Mouse (Mus musculus): ENCODE measurements around the gene Tmem107.
"Not testable (repeated sequence)": the region's sequence is repeated elsewhere in the genome, so short reads cannot be mapped to it uniquely, and the experiment has no call there.

Tmem107 gene

GRCm38 (mm10) chr11:69093856-69094255 lies 23.2 kb downstream of the Tmem107 start:
- not testable (repeated sequence) for DNase-seq (ENCODE audit: low spot score)

GRCm38 (mm10) chr11:69094697-69095429 lies 24.3 kb downstream of the Tmem107 start, which contains the start of gene Per1:
Gene Per1 (plus strand): TSS chr11:69095217.
- peak; percentile 99 for DNase-seq (ENCODE audit: low spot score)

DNA sequence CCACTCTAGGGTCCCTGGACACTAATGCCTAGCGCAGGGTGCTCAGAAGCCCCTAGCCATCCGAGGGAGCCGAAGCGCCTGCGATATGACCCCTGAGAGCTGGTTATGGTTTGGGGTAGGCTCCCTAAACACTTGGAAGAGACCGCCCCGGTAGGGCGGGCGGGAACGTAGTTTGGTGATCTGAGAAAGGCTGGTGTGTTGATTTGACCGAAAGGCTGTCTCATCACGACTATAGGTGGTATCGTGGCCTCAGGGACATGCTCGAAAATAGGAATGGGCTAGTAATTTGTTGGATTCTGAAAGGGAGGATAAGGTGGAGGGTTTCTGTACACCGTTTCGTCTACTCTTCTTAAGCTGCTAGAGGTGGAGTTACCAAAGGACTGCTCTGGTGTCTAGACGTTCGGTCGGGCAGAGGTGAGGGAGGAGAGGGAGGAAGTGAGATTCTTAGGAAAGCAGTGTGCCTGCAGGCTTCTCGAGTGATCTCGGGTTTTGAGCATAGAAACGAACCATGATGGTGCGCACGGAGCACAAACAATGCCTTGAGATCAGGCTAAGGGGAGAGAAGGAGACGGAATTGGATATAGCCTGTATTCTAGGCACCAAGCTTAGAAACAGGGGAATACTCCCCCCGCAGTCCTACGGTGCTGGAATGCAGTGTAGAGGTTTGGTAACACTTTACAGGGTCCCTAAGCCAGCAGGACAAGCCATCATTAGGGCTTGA lies 25.1 kb downstream of the Tmem107 start:
- no peak for DNase-seq (ENCODE audit: low spot score)

DNA sequence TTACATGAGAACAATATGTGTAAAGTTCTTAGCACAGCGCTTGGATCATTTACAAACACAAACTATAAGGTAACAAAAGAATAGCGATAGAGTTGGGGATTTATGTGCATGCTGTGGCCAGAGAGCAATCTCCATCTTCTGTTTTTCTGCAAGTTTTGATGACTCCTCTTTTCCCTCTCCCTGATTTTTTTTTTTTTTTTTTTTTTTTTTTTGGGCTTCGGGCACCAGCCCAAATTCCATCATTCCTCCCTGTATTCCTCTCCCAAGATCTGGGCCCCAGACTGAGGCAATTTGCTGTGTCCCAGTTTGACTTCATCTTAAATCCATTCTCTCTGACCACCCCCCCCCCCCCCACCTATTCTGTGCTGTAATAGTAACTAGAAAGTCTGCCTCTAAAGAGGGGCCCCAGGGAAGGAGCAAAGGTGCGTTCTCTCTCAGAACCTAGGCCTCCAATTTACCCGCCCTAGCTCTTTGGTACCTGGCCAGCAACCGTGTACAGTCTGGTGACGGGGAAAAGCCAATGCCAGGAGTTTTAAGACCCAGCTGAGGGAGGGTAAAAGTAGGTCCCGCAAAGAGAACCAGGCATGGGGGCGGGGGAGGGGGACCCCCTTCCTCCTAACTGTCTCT lies 25.9 kb downstream of the Tmem107 start:
- no peak for DNase-seq (ENCODE audit: low spot score)

- DNase-seq (ENCODE audit: low spot score) = peak; percentile 93
Measured at GRCm38 (mm10) chr11:69096987-69097900, 26.6 kb downstream of the Tmem107 start.

DNA sequence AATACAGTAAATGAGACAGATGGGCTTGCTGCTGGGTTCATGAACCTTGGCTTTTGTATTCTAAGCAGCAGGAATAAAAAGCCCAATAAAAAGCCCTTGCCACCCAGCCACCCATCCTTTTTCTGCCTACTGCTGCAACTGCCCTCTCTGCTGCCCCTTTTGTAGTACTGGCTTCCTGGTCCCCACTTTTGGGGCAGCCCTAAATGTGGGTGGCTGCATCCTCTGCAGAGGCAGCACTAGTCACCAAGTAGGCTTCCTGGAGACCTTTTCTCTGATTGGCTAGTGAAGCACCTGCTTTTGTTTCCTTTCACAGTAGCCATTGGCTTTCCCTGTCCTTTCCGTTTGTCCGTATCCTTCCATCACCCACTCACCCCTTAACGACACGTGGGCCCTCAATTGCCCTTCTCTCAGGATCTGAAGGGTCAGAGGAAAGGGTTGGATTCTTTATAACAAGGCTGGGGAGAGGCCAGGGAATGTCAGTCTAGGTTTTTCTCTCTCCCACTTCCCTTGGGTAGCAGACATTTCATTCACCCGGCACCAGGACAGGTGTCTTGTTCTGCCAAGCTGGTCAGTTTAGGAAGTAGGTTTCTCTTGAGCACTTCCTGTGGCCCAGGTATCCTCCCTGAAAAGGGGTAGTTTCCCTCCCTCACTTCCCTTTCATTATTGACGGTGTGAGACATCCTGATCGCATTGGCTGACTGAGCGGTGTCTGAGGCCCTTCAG lies 27.6 kb downstream of the Tmem107 start:
- no peak for DNase-seq (ENCODE audit: low spot score)

GRCm38 (mm10) chr11:69098762-69099091 lies 28.1 kb downstream of the Tmem107 start:
- DNase-seq (ENCODE audit: low spot score) = peak; percentile 95

DNA sequence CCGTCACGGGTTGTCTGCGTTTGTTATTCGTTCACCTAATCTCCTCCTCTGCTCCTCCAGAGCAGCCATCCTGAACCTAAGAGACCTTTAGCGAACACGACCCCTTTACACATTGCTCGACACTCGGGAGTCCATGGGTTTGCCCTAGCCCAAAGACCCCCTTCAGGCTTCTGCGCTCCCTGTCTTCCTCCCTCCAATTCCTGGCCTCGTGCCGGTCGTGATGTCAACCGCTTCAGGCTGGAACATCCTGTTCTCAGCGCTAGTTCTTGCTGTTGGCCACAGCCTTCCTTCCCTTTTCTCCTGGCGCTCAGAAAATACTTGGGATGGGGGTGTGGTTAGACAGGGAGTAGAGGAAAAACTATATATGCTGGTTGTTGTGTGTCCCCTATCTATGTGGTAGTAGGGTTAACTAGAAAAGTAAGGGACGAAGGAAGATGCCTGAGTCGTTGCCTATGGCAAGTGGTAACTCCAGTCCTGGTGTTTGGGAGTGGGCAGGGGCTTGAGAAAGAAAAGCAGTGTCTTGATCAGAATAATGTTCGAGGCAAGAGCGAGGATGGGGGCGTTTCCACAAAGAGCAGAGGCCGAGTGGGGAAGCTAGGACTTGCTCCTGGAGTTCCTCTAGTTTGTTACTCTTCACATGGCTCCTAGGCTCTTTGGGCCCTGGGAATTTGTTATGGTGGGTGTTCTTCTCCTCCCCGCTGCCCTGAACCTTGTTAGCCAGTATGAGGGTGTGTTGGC lies 28.7 kb downstream of the Tmem107 start:
- DNase-seq (ENCODE audit: low spot score) = no peak

GRCm38 (mm10) chr11:69099915-69100345 lies 29.3 kb downstream of the Tmem107 start:
- DNase-seq (ENCODE audit: low spot score) = peak; percentile 75

DNA sequence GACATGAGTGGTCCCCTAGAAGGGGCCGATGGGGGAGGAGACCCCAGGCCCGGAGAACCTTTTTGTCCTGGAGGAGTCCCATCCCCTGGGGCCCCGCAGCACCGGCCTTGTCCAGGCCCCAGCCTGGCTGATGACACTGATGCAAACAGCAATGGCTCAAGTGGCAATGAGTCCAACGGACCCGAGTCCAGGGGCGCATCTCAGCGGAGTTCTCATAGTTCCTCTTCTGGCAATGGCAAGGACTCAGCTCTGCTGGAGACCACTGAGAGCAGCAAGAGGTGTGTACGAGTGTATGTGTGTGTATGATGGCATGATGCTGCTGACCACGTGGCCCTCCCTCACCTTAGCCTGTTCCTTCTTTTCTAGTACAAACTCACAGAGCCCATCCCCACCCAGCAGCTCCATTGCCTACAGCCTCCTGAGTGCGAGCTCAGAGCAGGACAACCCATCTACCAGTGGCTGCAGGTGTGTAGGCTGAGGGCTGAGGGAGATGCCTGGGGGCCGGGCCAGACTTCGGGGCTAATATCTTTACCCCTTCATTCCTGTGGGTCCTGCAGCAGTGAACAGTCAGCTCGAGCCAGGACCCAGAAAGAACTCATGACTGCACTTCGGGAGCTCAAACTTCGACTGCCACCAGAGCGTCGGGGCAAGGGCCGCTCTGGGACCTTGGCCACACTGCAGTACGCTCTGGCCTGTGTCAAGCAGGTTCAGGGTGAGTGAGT lies 30.2 kb downstream of the Tmem107 start:
- no peak for DNase-seq (ENCODE audit: low spot score)

- DNase-seq (ENCODE audit: low spot score) = no peak
Measured at GRCm38 (mm10) chr11:69101604-69102402, 31.2 kb downstream of the Tmem107 start.

DNA sequence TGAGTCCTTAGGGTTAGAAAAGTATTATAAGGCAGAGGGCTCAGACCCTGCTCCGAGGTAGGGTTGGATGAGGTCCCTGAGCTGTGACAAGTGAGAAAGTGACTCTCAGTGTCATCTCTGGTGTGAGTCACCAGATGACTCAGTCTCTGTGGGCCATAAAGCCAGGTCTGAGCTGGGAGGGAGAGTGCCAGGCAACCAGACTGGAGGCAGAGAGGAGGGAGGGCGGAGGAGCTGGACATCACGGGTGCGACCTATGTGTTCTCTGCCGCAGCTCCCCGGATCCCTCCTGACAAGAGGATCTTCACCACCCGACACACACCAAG lies 31.8 kb downstream of the Tmem107 start:
- no peak for DNase-seq (ENCODE audit: low spot score)

DNA sequence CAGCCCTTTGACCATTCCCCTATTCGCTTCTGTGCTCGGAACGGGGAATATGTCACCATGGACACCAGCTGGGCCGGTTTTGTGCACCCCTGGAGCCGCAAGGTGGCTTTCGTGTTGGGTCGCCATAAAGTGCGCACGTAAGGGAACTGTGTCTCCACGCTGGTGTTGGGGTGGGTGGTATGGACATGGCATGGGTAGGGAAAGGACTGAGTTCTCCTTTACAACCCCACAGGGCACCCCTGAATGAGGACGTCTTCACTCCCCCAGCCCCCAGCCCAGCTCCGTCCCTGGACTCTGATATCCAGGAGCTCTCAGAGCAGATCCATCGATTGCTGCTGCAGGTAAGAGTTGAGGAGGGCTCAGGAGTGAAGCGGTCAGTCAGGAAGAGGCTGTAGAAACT lies 32.5 kb downstream of the Tmem107 start:
- DNase-seq (ENCODE audit: low spot score) = no peak

DNA sequence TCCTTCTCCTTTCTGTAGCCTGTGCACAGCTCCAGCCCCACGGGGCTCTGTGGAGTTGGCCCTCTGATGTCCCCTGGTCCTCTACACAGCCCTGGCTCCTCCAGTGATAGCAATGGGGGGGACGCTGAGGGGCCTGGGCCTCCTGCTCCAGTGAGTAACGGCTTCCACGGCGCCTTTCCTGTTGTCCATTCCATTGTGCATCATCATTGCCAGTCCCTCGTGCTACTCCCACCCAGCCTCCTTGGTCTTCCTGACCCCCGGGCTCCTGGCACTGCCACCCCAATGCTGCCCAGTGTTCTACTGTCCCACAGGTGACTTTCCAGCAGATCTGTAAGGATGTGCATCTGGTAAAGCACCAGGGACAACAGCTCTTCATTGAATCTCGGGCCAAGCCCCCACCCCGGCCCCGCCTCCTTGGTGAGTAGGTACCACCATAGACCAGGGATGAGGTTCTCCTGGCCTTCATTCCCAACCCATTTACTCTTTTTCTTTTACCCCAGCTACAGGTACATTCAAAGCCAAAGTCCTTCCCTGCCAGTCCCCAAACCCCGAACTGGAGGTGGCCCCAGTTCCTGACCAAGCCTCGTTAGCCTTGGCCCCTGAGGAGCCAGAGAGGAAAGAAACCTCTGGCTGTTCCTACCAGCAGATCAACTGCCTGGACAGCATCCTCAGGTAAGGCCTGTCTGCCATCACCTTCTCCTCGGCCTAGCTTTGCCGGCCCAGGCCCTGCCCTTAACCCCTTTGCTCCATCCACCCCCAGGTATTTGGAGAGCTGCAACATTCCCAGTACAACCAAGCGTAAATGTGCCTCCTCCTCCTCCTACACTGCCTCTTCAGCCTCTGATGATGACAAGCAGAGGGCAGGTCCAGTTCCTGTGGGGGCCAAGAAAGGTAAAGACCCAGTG lies 33.2 kb downstream of the Tmem107 start:
- DNase-seq (ENCODE audit: low spot score) = no peak

DNA sequence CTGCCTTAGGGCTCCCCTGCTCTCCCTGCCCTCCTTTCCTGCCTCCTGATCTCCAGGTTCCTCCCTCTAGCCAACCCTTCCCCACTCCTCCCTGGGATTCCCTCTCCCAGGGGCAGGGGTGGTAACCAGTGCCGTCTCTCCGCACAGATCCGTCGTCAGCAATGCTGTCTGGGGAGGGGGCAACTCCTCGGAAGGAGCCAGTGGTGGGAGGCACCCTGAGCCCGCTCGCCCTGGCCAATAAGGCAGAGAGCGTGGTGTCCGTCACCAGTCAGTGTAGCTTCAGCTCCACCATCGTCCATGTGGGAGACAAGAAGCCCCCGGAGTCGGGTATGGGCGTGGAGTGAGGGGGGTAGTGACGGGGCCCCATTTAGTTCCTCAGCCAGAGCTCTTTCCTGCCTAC lies 33.9 kb downstream of the Tmem107 start:
- DNase-seq (ENCODE audit: low spot score) = no peak

DNA sequence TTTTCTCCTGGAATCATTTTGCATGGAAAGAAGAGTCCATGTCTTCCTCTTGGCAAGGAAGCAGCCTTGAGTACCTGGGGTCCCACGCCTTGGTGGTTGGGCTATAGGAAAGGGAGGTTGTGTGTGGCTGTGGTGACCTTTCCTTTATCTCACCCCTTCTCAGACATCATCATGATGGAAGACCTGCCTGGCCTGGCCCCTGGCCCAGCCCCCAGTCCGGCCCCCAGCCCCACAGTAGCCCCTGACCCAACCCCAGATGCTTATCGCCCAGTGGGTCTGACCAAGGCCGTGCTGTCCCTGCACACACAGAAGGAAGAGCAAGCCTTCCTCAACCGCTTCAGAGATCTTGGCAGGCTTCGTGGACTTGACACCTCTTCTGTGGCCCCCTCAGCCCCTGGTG lies 34.6 kb downstream of the Tmem107 start:
- no peak for DNase-seq (ENCODE audit: low spot score)

GRCm38 (mm10) chr11:69105796-69106195 lies 35.2 kb downstream of the Tmem107 start:
- no peak for DNase-seq (ENCODE audit: low spot score)

DNA sequence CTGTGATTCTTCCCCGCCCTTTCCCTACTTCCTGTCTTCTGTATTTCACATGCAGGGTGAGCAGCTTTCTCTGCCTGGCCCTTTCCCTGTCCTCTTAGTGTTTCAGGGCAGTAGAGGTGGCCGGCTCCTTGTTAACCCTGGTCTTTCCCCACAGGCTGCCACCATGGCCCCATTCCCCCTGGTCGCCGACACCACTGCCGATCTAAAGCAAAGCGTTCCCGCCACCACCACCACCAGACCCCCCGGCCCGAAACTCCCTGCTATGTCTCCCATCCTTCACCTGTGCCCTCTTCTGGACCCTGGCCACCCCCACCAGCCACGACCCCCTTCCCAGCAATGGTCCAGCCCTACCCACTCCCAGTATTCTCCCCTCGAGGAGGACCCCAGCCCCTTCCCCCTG lies 35.7 kb downstream of the Tmem107 start:
- no peak for DNase-seq (ENCODE audit: low spot score)

Data from c-Kit-positive CD71-positive TER-119-positive erythroid progenitor cells, embryonic 14.5 days (primary cell).